Mouse (Mus musculus): ENCODE data around the gene Lrp11.

The Lrp11 gene

GRCm38 (mm10) chr10:7623861-7624518 is 34.4 kb downstream of the Lrp11 start:
- DNase-seq = no peak

- DNase-seq = no peak
Measured at GRCm38 (mm10) chr10:7629092-7629491, 39.5 kb downstream of the Lrp11 start.

- no peak for DNase-seq
Measured at GRCm38 (mm10) chr10:7630286-7630685, 40.7 kb downstream of the Lrp11 start.

GRCm38 (mm10) chr10:7630951-7631720 is 41.5 kb downstream of the Lrp11 start:
- DNase-seq = no peak

- no peak for DNase-seq
Measured at GRCm38 (mm10) chr10:7640366-7640765, 50.8 kb downstream of the Lrp11 start.

GRCm38 (mm10) chr10:7645911-7646310 is 56.3 kb downstream of the Lrp11 start:
- DNase-seq = no peak

- DNase-seq = no peak
Measured at GRCm38 (mm10) chr10:7649059-7649458, 59.5 kb downstream of the Lrp11 start.

GRCm38 (mm10) chr10:7651057-7651456 is 61.5 kb downstream of the Lrp11 start:
- no peak for DNase-seq

GRCm38 (mm10) chr10:7662471-7663141 is 73.0 kb downstream of the Lrp11 start:
- peak in 1 of 2 experiments; percentile 55 for DNase-seq

- DNase-seq = peak; percentile 86 to 93
Measured at GRCm38 (mm10) chr10:7663159-7664026, 73.8 kb downstream of the Lrp11 start.

- no peak for DNase-seq
Measured at GRCm38 (mm10) chr10:7664027-7664526, 74.5 kb downstream of the Lrp11 start.

- DNase-seq = no peak
Measured at GRCm38 (mm10) chr10:7664889-7665288, 75.3 kb downstream of the Lrp11 start.

GRCm38 (mm10) chr10:7667342-7667802 is 77.8 kb downstream of the Lrp11 start, which contains the start of gene Nup43:
Nup43 (plus strand) TSS chr10:7667503.
- peak; percentile 76 to 88 for DNase-seq

- peak in 1 of 2 experiments; percentile 17 for DNase-seq
Measured at GRCm38 (mm10) chr10:7673673-7674072, 84.1 kb downstream of the Lrp11 start.
